Mouse (Mus musculus) layer of hippocampus, adult 11-12 months (tissue): ENCODE results near the gene Usp22.
"Not testable (repeated sequence)": the region's sequence is repeated elsewhere in the genome, so short reads cannot be mapped to it uniquely, and the experiment has no call there.

Experiments
- DNase-seq: peaks from one replicate; pipeline ENCODE4 v3.0.0; 2022; ENCODE audit warnings: low spot score

Usp22 gene

DNA sequence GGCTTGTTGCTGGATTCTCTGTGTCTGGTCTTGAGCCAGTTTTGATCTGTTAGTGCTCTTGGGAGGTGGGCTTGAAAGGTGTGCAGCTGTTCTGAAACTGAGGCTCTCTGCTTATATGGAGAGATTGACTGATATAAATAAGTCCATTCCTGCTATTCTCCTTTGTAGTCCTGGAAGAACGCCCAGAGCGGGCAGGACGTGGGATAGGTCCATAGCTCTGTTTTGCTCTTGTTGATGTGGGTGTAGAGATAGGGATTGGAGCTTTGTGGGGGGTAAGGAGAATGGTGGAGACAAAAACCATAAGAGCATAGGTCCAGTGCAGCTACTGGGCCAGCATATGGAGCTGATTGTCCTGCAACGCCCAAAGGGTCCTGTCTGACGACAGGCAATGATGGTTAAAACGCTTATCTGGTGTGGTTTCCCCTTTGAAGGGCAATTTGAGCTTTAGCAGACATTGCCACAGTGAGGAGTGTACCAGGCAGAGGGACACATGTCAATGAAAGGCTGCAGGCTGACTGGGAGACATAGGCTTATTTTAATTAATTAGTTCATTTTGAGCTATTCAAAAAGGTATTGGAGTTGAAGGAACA, 31.8 kb downstream of the Usp22 start:
- DNase-seq, result no peak

DNA sequence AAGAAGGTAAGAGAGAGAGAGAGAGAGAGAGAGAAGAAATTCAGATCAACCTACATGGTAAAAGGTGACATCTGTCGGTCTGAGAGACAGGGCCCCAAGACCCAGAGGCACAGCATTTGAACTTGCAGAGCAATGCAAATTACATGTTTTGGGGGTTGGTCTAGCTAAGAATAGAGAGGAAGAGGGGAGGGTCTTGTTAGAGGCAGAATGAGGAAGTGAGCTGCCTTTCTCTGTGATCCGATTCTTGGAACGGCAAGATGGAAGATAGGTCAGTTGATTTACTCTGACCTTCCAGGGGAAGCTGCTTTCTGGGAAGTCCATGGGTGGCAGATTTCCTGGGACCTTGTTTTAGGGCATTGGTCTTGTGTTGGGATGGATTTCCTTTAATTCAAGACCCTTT, 32.6 kb downstream of the Usp22 start:
- DNase-seq, result no peak

DNA sequence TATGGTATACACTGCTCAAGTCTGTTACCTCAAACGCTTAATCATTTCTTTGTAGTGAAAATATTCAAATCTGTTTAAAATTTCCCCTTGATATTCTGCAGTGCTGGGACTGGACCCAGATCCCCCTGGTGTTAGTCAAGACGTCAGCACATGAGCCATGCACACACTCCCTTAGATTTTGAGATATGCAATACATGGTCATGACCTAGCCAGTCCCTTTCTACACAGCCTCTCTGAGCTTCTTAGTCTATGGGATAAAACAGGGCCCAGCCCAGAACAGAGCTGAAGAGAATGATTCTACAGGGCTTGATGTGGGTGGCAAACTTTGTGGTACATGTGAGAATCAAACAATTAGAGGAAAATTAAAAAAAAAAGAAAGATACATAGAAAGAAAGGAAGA, 33.2 kb downstream of the Usp22 start:
- DNase-seq, result no peak

DNA sequence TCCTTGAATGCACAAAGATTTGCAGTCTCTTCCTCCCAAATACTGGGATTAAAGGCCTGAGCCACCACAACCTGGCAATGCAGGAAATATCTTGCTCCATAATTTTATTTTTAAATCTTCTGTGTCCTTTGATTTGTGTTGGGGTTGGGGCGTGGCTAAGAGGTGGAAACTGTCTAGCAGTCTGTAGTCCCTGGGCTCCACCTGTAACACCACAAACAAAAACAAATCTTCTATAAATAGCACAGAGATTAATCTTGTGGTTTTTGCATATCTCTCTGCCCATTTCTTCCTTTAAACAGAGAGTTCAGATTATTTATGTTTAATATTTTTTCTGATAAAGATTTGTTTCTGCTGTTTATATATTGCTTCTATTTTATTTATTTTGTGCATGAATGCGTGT, 41.9 kb downstream of the Usp22 start:
- DNase-seq, result no peak

DNA sequence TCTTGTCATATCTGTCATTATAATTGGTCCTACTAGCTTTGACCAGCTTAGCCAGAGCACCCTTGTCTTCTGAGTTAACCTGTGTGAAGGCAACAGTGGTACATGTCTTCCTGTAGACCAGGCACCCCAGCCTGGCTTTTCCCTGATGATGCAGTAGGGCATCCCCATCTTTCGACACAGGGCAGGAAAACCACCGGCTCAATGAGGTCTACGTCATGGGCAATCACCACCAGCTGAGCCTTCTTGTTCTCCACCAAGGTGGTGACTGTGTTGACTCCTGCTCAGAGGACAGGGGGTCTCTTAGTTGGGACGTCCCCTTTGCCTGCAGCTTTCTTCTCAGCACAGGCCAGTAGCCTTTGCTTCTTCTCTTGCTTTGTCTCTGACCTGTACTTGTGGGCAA, 44.2 kb downstream of the Usp22 start:
- not testable (repeated sequence) for DNase-seq

DNA sequence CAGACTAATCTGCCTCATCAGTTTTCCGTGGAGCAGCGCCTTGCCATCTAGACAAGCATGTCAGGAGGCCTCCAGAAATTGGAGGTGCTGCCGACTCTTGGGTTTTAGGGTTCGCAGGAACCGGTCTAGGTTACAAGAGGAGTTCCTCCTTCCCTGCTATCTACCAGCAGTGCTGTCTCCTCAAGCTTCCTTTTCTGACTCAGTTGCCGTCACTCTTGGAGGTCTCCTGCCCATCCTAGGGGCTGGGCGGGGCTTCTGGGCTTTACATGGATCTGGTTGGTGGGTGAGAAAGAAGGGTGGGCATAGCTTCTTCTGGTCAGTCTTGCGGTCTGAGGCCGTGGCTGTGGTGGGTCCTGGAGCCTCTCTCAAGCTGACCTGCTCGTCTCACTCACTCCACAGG, 45.5 kb downstream of the Usp22 start:
- DNase-seq, result no peak

DNA sequence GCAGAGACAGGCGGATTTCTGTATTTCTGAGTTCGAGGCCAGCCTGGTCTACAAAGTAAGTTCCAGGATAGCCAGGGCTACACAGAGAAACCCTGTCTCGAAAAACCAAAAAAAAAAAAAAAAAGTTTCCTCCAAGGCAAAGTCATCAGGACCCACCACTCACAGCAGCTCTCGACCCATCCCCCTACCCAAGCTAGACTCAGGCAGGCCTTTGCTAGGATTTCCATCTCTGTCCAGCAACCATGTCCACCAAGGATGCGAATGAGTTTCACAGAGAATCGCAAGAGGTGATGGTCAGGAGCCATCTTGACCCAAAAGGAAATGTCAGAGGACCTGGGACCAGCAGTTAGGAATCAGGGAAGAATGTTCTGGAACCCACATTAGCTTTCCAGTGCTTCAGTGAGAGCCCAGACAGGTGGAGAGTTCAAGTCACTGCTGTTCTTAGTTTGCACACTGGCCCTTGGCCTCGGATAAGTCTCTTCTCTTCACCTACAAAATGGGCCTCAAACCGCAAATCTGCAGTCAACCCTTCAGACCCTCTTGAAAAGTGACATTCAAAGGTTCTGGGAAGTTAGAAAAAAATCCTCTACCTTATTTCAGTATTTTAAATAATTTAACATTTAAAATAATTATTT, 47.3 kb downstream of the Usp22 start:
- no peak for DNase-seq

DNA sequence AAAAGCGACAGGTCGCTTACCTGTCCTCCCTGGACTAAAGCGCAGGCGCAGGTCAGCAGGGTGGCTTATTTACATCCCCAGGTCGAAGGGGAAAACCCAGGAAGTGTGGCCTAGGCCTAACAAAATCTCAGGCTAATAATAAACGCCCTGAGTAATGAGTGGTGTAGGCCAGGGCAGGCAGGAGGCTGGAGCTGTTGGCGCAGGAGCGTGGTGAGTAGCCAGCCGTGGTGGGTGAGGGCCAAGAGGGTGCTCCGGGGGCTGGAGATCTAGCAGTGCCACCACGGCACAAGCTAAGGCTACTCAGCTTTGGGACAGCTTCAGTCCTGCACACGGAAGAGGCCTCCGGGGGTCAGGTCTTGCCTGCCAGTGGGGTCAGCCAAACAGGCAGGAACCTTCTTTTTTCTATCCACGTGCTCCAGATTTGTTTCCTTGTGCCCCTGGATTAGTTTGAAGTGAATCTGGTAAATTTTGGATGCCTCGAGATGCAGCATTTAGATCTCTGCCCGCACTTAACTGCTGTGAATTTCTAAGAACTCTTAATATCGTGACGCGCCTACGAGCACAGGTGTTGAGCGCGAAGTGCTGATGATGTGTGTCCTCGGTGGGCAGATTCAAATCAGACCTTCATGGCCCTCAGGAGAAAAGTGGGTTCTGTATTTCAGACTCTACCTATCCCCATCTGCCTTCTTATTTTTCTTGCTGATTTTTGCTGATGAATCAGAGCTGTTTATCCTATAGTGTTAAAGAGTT, 48.1 kb downstream of the Usp22 start, which contains the start of gene Tnfrsf13b:
Gene Tnfrsf13b (plus strand): TSS at position 150 of the 750 bp plus-strand sequence.
- no peak for DNase-seq

DNA sequence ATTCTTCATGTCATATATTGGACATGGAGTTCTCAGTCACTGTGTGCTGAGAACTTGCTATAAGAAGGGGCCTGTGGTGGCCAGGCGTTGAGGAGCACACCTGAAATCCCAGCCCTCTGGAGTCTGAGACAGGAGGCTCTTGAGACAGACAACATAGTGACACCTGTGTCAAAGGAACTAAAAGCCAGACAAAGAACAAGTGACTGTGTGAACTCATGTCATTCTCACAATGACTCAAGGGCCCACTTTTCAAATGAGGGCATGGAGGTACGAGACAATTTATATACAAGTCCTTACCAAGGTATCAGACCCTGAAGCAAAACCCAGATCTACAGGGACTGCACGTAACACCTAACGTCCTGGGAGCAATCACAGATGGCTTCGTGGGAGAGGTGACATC, 48.9 kb downstream of the Usp22 start:
- DNase-seq, result no peak

DNA sequence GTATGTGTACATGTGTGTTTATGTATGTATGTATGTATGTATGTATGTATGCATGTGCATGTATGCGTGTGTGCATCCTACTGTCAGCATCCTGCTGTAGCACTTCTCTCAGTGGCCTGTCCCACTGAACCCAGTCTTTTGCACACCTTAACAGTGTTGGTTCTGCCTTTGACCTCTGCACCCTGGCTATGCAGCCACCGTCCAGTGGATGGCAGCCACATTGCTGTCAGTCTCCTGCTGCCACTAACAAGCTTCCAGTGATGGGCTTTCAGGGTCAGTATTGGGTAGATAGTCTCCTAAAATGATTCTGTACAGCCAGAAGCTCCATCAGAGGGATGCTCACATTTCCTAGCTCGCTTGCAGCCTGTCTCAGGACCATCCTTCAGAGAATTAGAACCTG, 51.0 kb downstream of the Usp22 start:
- no peak for DNase-seq

DNA sequence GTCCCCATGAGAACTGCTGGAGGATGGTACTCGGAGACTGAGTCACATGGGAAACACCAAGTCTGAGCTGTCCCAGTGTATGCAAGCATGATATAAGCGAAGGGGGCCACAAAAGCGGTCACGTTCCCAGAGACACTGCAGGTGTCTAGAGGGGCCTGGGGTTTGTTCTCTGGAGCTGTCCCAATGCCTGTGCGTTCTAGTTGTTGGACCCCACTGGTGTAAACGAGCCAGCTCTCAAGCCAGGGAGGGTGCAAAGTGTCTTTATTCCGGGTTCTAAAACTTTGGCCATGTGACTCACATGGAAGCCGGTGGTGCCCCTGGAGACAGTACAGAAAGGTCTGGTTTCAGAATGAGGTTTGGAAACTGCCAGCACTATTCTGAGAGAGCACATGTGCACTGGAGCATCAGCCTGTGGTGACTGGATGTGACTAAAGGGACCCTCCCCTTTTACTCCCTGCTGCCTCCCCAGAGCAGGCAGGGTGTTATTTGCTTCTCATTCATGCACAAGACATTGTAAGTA, 52.0 kb downstream of the Usp22 start:
- no peak for DNase-seq

DNA sequence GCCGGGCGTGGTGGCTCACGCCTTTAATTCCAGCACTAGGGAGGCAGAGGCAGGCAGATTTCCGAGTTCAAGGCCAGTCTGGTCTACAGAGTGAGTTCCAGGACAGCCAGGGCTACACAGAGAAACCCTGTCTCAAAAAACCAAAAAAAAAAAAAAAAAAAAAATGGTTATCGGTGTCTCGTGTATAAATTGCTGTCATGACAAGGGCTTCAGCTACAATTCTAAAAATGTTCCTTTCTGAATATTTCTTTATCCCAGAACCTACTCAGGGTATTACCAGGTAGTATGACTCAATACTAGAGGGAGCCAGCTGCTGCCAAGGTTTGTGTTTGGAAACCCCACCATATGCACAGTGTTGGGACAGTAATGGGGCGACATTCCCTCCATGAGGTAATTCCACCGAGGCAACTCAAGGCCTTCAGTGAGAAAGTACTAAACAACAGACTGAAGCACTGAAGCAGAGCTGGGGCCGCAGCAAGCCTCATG, 52.5 kb downstream of the Usp22 start:
- no peak for DNase-seq

DNA sequence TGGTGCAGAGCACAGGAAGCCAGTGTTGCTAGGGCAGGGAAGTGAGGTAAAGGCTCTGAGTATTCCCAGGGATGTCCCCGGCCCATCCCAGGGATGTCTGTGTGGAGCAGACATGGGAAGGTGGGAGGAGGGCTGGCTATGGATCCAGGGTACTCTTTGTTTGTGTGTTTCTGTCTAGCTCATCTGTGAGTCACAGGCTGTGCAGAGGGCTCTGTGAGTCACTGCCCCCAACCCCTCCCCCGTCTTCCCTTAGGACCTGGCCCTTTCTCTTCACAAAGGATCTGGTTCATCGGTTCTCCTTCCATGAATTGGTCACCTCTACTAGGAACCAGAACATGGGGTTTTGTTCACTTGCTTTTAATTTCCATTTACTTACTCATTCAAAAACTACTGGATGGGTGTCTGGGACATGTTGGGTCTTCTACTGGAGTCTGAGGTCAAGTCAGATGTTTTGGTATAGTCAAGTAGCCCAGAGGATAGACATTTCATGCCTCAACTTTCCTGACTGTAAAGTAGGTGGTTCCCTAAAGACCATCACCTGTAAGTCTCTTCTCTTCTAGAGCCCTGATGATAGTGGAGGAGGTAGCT, 54.8 kb downstream of the Usp22 start:
- DNase-seq, result no peak

DNA sequence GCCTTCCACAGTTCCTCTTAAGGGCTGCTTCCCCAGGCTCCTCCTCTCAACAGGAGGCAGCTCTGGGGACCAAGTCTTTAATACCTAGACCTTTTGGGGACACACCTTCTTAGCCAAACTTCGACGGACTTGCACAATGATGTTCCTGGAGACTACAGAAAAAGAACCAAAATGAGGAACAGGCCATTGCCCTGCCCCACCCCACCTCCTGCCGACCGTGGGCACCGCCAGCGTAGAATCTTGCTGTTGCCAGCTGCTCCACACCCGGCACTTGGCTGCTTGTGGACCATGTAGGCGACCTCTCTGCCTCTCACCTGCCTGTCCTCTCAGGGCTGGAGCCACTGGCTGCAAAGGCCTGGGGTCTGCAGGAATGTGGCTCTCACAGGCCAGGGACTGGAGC, 58.6 kb downstream of the Usp22 start:
- DNase-seq, result no peak

DNA sequence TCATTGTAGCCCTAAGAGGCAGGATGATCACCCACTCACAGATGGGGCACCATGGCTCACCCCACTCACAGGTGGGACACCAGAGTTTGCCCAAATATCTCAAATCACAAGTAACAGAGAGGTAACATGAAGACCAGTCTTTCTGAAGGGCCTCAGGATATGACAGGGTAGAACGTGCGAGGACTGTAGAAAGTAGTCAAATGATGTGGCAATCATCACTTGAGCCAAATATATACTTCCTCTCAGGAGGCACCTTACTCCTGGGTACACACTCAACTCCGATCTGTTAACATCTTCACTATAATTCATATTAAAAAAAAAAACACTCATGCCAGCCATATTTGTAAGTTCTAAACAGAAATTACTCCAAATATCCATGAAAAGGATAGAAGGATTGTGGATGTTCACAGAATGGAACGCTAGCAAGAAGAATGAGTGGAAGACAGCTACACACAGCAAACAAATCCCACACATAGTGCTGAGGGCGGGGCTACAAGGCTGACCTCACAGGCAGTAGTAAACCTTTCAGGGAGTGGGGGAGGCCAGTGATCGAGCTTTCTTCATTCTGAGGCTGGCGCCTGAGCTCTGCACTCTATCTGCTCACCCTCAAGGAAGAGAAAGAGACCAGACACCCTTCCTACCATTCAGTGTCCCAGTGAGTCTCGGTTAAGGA, 62.4 kb downstream of the Usp22 start:
- DNase-seq, result no peak

DNA sequence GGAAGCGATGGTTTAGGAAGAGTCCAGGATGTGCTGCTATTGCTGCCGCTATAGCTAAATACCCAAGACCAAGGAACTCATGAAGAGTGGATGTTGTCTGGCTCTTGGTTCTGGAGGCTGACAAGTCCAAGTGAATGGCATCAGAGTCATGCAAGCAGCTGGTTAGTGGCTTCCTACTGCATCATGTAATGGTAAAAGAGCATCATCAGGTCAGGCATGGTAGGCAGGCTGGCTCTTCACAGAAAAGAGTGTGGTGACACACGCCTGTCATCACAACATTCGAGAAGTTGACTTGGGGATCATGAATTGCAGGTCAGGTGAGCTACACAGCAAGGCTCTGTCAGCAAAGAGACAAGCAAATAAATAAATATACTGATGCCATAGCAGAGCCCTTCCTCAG, 63.4 kb downstream of the Usp22 start:
- no peak for DNase-seq

DNA sequence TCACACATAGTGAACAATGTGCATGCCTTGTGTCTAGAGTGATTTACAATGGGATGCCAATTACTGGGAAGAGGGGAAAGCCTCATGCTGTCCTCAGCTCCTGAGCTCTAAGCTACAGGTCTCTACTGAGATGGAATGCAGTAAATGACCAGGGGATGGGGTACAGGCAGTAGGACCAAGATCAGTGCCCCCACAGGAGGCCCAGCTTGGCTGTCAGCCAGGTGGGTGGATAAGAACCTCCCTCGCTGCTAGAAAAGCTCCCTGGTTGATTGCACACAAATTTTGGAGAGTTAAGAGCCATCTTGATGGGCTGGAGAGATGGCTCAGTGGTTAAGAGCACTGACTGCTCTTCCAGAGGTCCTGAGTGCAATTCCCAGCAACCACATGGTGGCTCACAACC, 63.9 kb downstream of the Usp22 start:
- DNase-seq, result no peak

DNA sequence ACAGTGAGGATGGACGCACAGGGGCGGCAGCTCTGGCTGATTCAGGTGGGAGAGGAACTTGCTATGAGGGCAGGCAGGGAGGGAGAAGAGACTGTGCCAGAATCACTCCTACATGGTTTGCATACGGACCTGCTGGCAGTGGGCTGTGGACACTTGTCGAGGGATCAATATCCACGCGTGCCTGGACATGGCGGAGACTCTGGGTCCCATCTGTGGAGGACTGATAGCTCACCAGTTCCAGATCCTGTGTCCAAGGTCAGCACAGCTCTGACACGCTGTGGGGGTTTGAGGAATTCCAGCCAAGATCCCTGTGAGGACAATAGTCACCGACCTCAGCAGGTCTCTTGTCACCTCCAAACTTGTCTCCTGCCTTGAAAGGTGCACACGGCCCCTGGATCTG, 64.7 kb downstream of the Usp22 start:
- DNase-seq, result no peak

DNA sequence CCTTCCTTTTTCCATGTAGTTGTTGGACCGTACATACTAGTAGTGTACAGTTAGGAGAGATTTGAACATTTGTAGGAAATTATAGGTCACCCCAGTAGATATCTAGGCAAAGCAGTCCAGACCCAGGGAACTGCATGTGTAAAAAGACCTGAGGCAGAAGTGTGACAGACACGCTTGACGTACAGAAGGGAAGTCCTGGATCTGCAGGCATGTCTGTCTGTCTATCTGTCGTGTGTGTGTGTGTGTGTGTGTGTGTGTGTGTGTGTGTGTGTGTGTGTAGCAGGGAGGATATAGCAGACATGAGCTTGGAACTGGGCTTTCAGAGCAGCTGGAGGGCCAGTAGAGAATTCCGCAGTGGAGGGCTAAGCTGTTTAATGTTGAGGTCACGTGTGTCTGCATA, 65.1 kb downstream of the Usp22 start:
- DNase-seq, result no peak

DNA sequence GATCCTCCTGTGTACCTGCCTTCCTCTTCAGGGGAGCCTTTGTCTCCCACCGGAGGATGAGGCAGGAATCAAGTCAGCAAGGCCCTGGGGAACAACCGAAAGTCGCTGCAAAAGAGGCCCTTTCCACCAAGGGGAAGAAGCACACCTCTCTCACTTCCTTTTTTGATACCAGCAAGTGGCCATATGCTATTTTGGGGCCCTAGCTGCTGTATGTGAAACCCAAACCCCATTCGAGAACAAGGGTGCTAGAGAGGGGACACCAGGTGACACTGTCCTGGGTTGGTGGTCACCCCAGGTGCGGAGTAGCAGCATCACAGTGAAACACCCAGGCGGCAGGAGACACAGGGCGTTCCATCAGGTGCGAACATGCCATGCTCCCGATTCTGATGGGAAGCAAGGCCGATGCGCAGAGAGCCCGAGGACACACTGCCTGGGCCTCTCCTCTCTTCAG, 65.9 kb downstream of the Usp22 start:
- DNase-seq, result peak; percentile 30

DNA sequence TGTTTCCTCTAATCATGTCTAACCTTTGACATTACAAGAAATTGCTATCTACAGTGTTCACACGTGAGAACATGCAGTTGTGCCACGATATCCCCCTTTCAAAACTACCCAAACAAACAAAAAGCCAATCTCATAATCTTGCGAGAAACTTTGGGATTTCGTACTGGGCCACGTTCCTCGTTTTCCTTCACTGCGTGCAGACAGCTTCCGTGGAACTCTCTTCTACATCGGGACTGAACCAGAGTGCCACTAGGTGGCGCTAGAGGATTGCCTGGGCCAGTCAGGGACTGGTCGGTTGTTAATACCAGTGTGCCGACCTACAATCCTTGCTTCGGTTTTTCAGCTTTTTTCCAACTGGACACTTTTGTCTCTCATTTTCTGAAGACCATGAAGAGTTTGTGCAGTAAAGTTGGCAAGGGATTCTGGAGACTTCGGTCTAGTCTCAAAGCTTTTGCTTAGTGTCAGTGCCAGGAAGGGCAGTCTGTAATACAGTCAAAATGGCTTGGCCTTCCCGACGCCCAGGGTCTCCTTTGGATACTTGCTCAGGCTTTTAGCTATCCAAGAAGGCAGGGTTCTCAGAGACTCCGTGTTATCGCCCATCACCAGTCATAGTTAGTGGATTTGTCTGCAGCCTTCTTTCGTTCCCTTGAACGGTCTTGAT, 70.5 kb downstream of the Usp22 start:
- peak; percentile 87 for DNase-seq
